Mouse (Mus musculus) Patski (cell line): Measurements from ENCODE around the gene Tcerg1l. TPM values are rescaled to one million over a fixed set of nuclear protein-coding genes. Genes with fewer than 3 reads are reported as not detected.

Experiments used
- ATAC-seq: fragments of 100-300 bp; one replicate; pipeline ENCODE4 v1.8.0; 2021
- CTCF ChIA-PET: fragments of 350-600 bp; sonication (Branson Sonifier 250); formaldehyde crosslinking; loops from one replicate; lab custom pipeline; 2022; ENCODE audit warnings: inconsistent platforms; lab: Charles Lee
- POLR2A ChIA-PET: fragments of 350-600 bp; sonication (Branson Sonifier 250); formaldehyde crosslinking; loops from one replicate; lab custom pipeline; 2022; ENCODE audit warnings: antibody characterized with exemption, inconsistent platforms; lab: Charles Lee
- DNase-seq: peaks from one replicate; pipeline ENCODE4 v3.0.0-alpha.2; 2011; ENCODE audit warnings: low read depth, low spot score
- H3K27me3 ChIP-seq: fragments of 371-371 bp; one replicate; pipeline ENCODE4 v1.5.1; 2021
- CTCF ChIP-seq: fragments of 100-300 bp; IDR thresholded peaks from one replicate; pipeline ENCODE4 v1.5.1; 2021
- in situ Hi-C: fragments of 300-500 bp; cut with MboI; formaldehyde crosslinking; loops from 3 replicates; pipeline ENCODE4 v1.11.1; 2018; ENCODE audit warnings: low pct_unique_long_range_greater_than_20kb, mixed read lengths
- polyA plus RNA-seq: library from polyadenylated mRNA; unstranded; gene quantifications from one replicate; pipeline ENCODE4 v1.2.3, GENCODE M21; 2021

The Tcerg1l gene
- polyA plus RNA-seq, 1 experiment from 2014 or later = 0.05 TPM

- POLR2A ChIA-PET = no interaction called here
- no peak for TF ChIP-seq CTCF
- in situ Hi-C loops = no loop called here
- no peak for DNase-seq
- H3K27me3 ChIP-seq = no peaks in the 10 kb centered on the region
- no peak for ATAC-seq
- CTCF ChIA-PET = no interaction called here
These were observed 215.3 kb downstream of the Tcerg1l start for GRCm38 (mm10) chr7:138182216-138182615.

- CTCF ChIA-PET = no interaction called here
- in situ Hi-C loops = no loop called here
- no peaks in the 10 kb centered on the region for H3K27me3 ChIP-seq
- DNase-seq = no peak
- POLR2A ChIA-PET = no interaction called here
- no peak for TF ChIP-seq CTCF
- ATAC-seq = no peak
These were observed 218.9 kb downstream of the Tcerg1l start for GRCm38 (mm10) chr7:138178617-138179016.

- no peaks in the 10 kb centered on the region for H3K27me3 ChIP-seq
- CTCF ChIA-PET = no interaction called here
- POLR2A ChIA-PET = no interaction called here
- ATAC-seq (peak; percentile 80), DNase-seq (peak; percentile 68)
- no peak for TF ChIP-seq CTCF
- in situ Hi-C loops = no loop called here
These were observed 221.5 kb downstream of the Tcerg1l start for GRCm38 (mm10) chr7:138176026-138176425.

GRCm38 (mm10) chr7:138170389-138170788 lies 227.1 kb downstream of the Tcerg1l start:
- POLR2A ChIA-PET = no interaction called here
- DNase-seq (no peak), ATAC-seq (no peak)
- in situ Hi-C loops = no loop called here
- no peak for TF ChIP-seq CTCF
- H3K27me3 ChIP-seq = no peaks in the 10 kb centered on the region
- CTCF ChIA-PET = no interaction called here
